Mouse (Mus musculus) liver, embryonic 16.5 days (tissue): Measurements from ENCODE around the gene Maml2. TPM values are rescaled to one million over a fixed set of nuclear protein-coding genes. Genes with fewer than 3 reads are reported as not detected.

Source experiments
- ATAC-seq: fragments of 200-750 bp; cut with Nextera tagmentation; 2 replicates; pipeline ENCODE4 v1.8.0; 2017; ENCODE audit warnings: low read depth, mild to moderate bottlenecking, moderate number of reproducible peaks, moderate library complexity
- H3K27ac ChIP-seq: fragments of 300-500 bp; sonication (generic); 2 replicates; pipeline ENCODE4 v1.5.1; 2014; ENCODE audit warnings: mild to moderate bottlenecking, low read length
- H3K27me3 ChIP-seq: fragments of 300-500 bp; sonication (generic); 2 replicates; pipeline ENCODE4 v1.6.1; 2014; ENCODE audit warnings: low read depth, low read length, mixed read lengths; ENCODE audit not compliant: control insufficient read depth, insufficient read depth
- H3K36me3 ChIP-seq: fragments of 300-500 bp; sonication (generic); 2 replicates; pipeline ENCODE4 v1.6.1; 2014; ENCODE audit warnings: mild to moderate bottlenecking; ENCODE audit not compliant: control insufficient read depth, insufficient read depth
- H3K4me1 ChIP-seq: fragments of 300-500 bp; sonication (generic); 2 replicates; pipeline ENCODE4 v1.6.1; 2014; ENCODE audit warnings: low read depth, low read length, mixed read lengths; ENCODE audit not compliant: control insufficient read depth
- H3K4me2 ChIP-seq: fragments of 300-500 bp; sonication (generic); 2 replicates; pipeline ENCODE4 v1.6.1; 2014; ENCODE audit warnings: low read depth, low read length, mixed read lengths
- H3K4me3 ChIP-seq: fragments of 300-500 bp; sonication (generic); 2 replicates; pipeline ENCODE4 v1.5.1; 2014; ENCODE audit warnings: low read depth, mild to moderate bottlenecking, low read length
- H3K9ac ChIP-seq: fragments of 300-500 bp; sonication (generic); 2 replicates; pipeline ENCODE4 v1.6.1; 2014; ENCODE audit warnings: low read depth, low read length
- H3K9me3 ChIP-seq: fragments of 300-500 bp; sonication (generic); replicated peaks from 2 replicates; pipeline ENCODE4 v1.6.1; 2016; ENCODE audit warnings: low read length; ENCODE audit not compliant: control insufficient read depth
- WGBS: fragments of 180-500 bp; shearing (Covaris S2); extraction: QIAGEN DNeasy Blood & Tissue Kit; methylation state at CpG from one replicate; pipeline ENCODE4 v1.1.7; 2014; ENCODE audit not compliant: insufficient replicate concordance; 5-methylcytosine and 5-hydroxymethylcytosine counted together
- polyA plus RNA-seq: library from polyadenylated mRNA; unstranded; fragments of >200 nt; fragmentation: Nextera tagmentation; extraction: Ambion mirVana; gene quantifications from 2 replicates; pipeline ENCODE4 v1.2.1, GENCODE M21; 2015

Maml2 gene
- polyA plus RNA-seq, 1 experiment from 2014 or later, result 0.96 TPM

DNA sequence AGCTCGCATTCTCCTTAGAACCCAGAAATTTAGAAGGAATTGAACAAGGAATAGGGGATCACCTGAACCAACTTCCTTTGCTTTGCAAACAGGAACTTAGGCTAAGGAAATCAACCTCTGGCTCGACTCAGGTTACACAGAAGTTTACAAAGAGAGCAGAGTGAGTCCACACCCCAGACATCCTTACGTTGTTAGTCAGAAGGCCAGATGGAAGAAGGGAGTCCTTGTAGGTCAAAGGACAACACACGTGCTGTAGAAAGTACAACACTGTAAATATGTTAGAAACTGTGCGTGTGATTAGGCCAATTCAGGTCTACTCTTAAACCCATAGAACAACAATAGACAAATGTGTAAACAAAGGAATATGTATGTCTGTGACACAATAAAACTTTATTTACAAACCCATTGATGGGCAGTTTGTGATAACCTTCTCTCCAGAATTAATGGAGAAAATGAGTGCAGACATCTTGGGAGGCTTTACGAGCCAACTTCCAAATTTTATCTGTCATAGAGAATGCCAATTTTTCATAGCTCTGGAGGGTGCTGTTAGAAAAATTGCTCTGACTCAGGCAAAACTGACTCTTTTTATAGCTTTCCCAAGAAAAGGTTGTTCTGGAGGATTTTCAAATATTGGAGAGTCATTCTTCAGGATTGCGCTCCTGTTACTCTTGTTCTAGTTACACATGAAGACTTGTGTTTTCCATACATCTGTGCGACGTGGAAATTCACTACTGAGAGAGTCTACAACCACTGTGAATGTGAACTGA lies 194.3 kb downstream of the Maml2 start:
- 56% methylated on average over 9 of the region's 9 CpGs for WGBS
- Histone ChIP-seq H3K9ac (no peak overlapping the region), H3K27ac (no peak overlapping the region), H3K27me3 (no peaks in the 10 kb centered on the region), H3K4me2 (no peak overlapping the region), H3K9me3 (no peaks in the 10 kb centered on the region), H3K36me3 (no peaks in the 10 kb centered on the region), H3K4me3 (no peak overlapping the region), H3K4me1 (no peaks in the 10 kb centered on the region)
- no peak for ATAC-seq

DNA sequence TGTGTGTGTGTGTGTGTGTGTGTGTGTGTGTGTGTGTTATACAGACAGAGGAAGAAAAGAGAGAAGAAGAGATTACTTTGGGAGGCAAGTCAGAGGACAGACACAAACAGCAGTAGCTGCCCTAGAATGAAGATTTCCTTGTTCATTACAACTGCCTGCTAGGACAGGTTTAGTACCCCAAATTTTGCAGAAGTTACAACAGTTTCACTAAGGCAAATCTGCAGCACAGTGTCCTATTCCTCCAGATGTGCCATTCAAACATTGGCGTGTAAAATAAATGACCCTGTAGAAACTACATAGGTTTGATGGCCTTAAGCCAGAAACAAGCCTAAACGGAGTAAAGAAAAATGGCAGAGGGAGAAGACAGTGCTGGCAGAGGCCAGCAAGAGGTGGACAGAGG lies 195.1 kb downstream of the Maml2 start:
- Histone ChIP-seq H3K27ac (no peak overlapping the region), H3K36me3 (no peaks in the 10 kb centered on the region), H3K4me3 (no peak overlapping the region), H3K4me1 (no peaks in the 10 kb centered on the region), H3K9me3 (no peaks in the 10 kb centered on the region), H3K27me3 (no peaks in the 10 kb centered on the region), H3K4me2 (no peak overlapping the region), H3K9ac (no peak overlapping the region)
- 44% methylated on average over 2 of the region's 2 CpGs for WGBS
- no peak for ATAC-seq

DNA sequence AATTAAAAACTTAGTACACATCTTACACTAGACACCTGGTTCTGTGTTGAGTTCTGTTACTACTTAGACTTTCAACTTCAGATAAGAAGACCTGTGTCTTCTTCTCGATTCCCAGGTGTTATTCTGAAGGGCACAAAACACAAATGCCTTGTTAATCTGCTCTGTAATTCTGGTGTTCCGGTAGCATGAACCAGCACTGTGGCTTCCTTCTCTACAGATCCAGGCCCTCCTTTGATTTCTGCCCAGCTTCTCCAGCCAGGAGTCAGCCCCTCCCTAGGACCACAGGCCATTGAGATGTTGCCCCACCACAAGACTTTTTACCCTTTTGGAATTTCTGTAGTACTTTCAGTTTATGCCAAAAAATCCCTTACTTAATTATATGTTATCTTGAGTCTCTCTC lies 196.0 kb downstream of the Maml2 start:
- Histone ChIP-seq H3K9me3 (no peaks in the 10 kb centered on the region), H3K9ac (no peak overlapping the region), H3K36me3 (no peaks in the 10 kb centered on the region), H3K27ac (no peak overlapping the region), H3K27me3 (no peaks in the 10 kb centered on the region), H3K4me2 (no peak overlapping the region), H3K4me1 (no peaks in the 10 kb centered on the region), H3K4me3 (no peak overlapping the region)
- no peak for ATAC-seq
- WGBS, result 56% methylated on average over 2 of the region's 2 CpGs

DNA sequence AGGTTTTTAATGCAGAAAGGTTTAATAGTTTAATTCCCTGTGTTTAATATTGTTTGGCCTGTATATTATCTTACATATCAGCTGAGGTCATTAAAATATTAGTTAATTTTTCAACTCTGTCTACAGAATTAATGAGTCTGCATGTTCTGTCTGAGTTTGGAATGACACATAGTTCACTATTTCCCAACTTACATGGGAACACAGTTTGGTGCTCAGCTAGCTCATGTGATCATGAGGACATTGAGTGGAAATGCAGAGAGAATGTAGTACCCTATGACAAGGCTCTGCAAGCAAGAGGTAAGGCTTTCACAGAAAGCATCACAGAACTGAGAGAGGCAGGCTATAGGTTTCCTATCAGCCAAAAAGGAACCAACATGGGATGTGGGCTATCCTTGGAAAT lies 197.8 kb downstream of the Maml2 start:
- no peak overlapping the region for H3K27ac ChIP-seq
- H3K9me3 ChIP-seq, result no peaks in the 10 kb centered on the region
- H3K9ac ChIP-seq, result no peak overlapping the region
- no peak overlapping the region for H3K4me2 ChIP-seq
- no peaks in the 10 kb centered on the region for H3K27me3 ChIP-seq
- H3K4me1 ChIP-seq, result no peaks in the 10 kb centered on the region
- no peaks in the 10 kb centered on the region for H3K36me3 ChIP-seq
- ATAC-seq, result no peak
- no peak overlapping the region for H3K4me3 ChIP-seq

DNA sequence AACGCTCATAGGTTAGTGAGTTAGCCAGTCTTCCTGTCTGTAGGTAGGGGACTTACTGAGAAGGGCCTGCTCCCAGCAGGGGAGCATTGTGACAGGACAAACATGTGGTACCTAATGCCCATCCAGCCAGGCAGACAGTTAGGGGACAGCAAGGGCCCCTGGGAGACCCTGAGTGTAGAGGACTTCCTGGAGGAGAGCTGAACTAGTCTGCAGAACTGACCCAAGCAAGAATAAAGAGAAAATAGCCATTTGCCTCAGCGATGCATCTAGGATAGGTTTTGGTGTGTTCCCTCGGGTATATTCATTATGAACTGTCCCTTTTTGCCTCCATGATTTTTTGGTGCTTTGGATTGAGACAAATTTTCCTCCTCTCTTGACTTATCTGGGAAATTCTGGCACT lies 199.3 kb downstream of the Maml2 start:
- Histone ChIP-seq H3K9ac (no peak overlapping the region), H3K27ac (no peak overlapping the region), H3K4me2 (no peak overlapping the region), H3K36me3 (no peaks in the 10 kb centered on the region), H3K4me1 (no peaks in the 10 kb centered on the region), H3K4me3 (no peak overlapping the region), H3K9me3 (no peaks in the 10 kb centered on the region), H3K27me3 (no peaks in the 10 kb centered on the region)
- ATAC-seq, result no peak
- WGBS, result 54% methylated on average over 3 of the region's 3 CpGs

DNA sequence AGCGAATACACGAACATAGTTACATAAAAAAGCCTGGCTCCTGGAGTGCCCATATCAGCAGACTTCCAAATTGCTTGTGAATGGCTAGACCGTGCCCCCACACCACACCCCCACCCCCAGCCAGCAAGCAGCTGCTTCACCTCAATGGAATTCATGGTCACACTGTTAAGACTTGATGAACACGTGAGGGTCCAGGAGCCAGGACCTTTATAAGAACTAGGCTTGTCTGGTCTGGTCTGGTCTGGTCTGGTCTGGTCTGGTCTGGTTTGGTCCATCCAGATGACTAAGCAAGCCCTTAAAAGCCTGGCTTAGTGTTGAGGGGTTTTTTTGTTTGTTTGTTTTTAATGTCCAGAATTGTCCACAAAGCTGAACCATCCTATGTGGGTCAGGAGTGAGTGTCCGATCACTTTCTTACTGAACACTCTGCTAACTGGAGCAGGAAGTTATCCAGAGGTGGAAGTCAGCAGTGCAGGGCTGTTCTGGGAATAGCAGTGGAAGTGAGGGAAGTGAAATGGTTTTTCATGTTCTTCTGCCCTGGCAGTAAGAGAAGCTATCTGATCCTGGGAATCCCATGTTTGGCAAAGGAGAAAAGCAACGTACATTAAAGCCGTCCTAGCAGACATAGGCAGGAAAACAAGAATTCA lies 200.1 kb downstream of the Maml2 start:
- H3K4me3 ChIP-seq, result no peak overlapping the region
- no peak overlapping the region for H3K4me2 ChIP-seq
- no peaks in the 10 kb centered on the region for H3K27me3 ChIP-seq
- no peaks in the 10 kb centered on the region for H3K4me1 ChIP-seq
- no peak overlapping the region for H3K9ac ChIP-seq
- no peak for ATAC-seq
- no peak overlapping the region for H3K27ac ChIP-seq
- 59% methylated on average over 7 of the region's 7 CpGs for WGBS
- no peaks in the 10 kb centered on the region for H3K36me3 ChIP-seq
- no peaks in the 10 kb centered on the region for H3K9me3 ChIP-seq

DNA sequence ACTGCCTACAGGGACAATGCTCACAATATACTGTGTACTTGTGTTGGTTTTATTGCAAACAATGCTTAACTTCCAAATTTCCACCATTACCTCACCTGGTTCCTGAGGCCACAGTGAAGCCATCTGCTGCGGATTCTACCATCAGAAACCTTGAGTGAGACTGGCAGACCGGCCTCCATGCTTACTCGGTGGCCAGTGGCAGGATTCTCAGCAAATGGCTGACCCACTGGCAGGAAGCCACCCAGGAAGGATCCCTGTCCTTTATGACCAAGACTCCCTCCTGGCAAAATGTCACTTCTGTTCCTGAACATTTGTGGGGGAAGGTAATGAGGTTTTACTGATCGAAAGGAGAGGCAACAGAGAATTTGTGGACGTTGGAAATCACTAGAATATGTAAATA lies 202.3 kb downstream of the Maml2 start:
- H3K27ac ChIP-seq, result no peak overlapping the region
- no peak for ATAC-seq
- H3K4me2 ChIP-seq, result no peak overlapping the region
- H3K9me3 ChIP-seq, result no peaks in the 10 kb centered on the region
- 52% methylated on average over 5 of the region's 5 CpGs for WGBS
- H3K4me3 ChIP-seq, result no peak overlapping the region
- no peaks in the 10 kb centered on the region for H3K27me3 ChIP-seq
- no peaks in the 10 kb centered on the region for H3K4me1 ChIP-seq
- H3K9ac ChIP-seq, result no peak overlapping the region
- no peaks in the 10 kb centered on the region for H3K36me3 ChIP-seq

DNA sequence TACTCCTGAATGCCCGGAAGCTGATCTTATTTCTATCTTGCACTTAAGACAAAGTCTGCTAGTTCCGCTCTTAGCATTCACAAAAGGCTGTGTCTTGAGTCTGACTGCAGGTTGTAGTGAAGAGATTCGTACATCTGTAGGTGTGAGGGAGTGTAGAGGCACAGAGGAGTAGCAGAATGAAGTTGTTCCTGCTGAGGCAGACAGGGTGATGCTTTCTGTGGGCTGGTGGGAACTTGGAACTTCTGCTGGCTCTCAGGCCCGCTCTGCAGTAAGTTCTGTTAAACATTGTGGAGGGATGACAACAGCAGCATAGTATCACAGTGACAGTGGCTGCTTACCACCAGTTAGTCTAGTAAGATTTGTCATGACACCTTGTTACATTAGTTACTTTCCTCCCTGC lies 207.3 kb downstream of the Maml2 start:
- no peaks in the 10 kb centered on the region for H3K9me3 ChIP-seq
- no peak overlapping the region for H3K27ac ChIP-seq
- WGBS, result 57% methylated on average over 4 of the region's 4 CpGs
- no peak for ATAC-seq
- H3K9ac ChIP-seq, result no peak overlapping the region
- no peaks in the 10 kb centered on the region for H3K36me3 ChIP-seq
- H3K27me3 ChIP-seq, result no peaks in the 10 kb centered on the region
- no peak overlapping the region for H3K4me2 ChIP-seq
- H3K4me1 ChIP-seq, result no peaks in the 10 kb centered on the region
- H3K4me3 ChIP-seq, result no peak overlapping the region

DNA sequence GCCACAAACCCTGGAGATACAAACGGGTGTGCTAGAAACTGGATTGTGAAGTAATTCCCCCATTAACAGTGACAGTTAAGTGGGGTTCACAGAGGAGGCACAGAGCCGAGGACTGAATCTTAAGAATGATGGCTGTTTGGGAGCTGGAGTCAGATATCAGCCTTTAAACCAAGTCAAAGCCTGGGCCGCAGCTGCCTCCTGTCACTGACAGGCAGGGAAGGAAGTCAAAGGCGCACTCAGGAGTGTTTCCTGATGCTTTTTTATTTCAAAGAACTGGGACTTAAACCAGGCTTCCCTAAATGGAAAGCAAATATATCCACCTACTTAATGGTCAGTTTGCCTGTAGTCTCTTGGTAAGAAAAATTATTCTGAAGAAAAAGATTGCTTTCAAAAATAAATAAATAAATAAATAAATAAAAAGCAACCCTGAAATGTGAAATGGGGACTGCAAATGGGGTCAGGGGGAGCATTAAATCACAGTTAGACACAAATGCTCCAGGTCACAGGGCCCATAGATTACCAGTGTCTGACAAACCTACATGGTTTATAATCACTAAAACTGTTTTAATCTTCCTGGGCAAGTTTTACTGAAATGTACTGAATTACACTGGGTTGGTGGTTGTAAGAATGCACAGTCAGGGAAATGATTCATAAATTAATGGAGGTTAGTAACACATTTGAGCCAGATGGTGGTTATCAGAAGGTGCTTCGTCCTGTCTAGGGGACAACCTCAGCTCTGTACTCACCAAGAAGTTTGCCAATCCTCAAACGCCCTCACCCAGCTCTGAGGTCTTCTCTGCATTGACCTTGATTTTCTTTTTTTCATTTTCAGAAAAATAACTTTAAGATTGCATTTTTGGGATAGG lies 209.4 kb downstream of the Maml2 start:
- Histone ChIP-seq H3K27ac (no peak overlapping the region), H3K9me3 (no peaks in the 10 kb centered on the region), H3K4me1 (no peaks in the 10 kb centered on the region), H3K27me3 (no peaks in the 10 kb centered on the region), H3K9ac (no peak overlapping the region), H3K4me2 (no peak overlapping the region), H3K36me3 (no peaks in the 10 kb centered on the region), H3K4me3 (no peak overlapping the region)
- no peak for ATAC-seq
- 47% methylated on average over 6 of the region's 6 CpGs for WGBS
